ENCODE assay signal across 14 mouse cellular contexts in genomic region chr12:25293470-25294178, GRCm38 (mm10).
DNase-seq lines count a peak whose midpoint lies in the region; ATAC-seq and TF ChIP-seq lines count a peak whose summit lies in the region.
"Had no signal": no experiment of that assay in that cellular context is flagged by ENCODE, and none has a peak within 500 bp of the region (broad histone marks: within the 10 kb centered on the region; RNA-seq: fewer than 3 reads in every experiment).

No protein-coding gene starts in this region.

- DNase-seq in embryo, embryonic 10 days (ENCODE audit: low spot score), result peak; percentile 39
- DNase-seq in embryo, embryonic 10.5 days (ENCODE audit: low spot score), result no peak
- DNase-seq in kidney, postnatal 36 days, result no peak
- peak; percentile 53 for DNase-seq in lung, postnatal 25 days (ENCODE audit: low spot score)
- DNase-seq in cerebellum, adult 2 months, result no peak
- DNase-seq: cerebellum, adult 11-12 months; kidney, postnatal 10 days; layer of hippocampus, adult 9-11 months; liver, embryonic 13.5 days had no signal

- no peak for TF ChIP-seq CTCF in cerebellum, adult 2 months (IDR thresholded peaks at IDR 0.05; ENCODE audit: borderline replicate concordance, insufficient read depth, low read depth, low read length)

- WGBS in kidney, embryonic 15.5 days, result 43% methylated on average over 6 of the region's 6 CpGs
- WGBS in forebrain, embryonic 15.5 days, result 23% methylated on average over 6 of the region's 6 CpGs
- WGBS in cerebellum, adult 2 months, result 54% methylated on average over 6 of the region's 6 CpGs

- H3K27ac ChIP-seq in kidney, embryonic 15.5 days, result peak overlapping the region; percentile 55; the same call in 1 of the 2 replicates
- peak overlapping the region; percentile 40 for H3K27ac ChIP-seq in forebrain, embryonic 15.5 days (replicated peaks)
- no peak overlapping the region for H3K27ac ChIP-seq in cerebellum, adult 2 months (ENCODE audit: insufficient read depth, low read length)
- H3K27ac ChIP-seq: liver, embryonic 13.5 days; stomach, embryonic 15.5 days had no signal

- peaks cover 16% of the 10 kb centered on the region for H3K4me1 ChIP-seq in kidney, embryonic 15.5 days
- H3K4me1 ChIP-seq in forebrain, embryonic 15.5 days, result peaks cover 15% of the 10 kb centered on the region
- no peaks in the 10 kb centered on the region for H3K4me1 ChIP-seq in cerebellum, adult 2 months (ENCODE audit: control insufficient read depth, insufficient read depth, low read length)
- H3K4me1 ChIP-seq: stomach, embryonic 15.5 days had no signal

- H3K9me3 ChIP-seq in kidney, embryonic 15.5 days (replicated peaks), result no peaks in the 10 kb centered on the region
- H3K9me3 ChIP-seq in forebrain, embryonic 15.5 days, result no peaks in the 10 kb centered on the region
- H3K9me3 ChIP-seq: liver, embryonic 13.5 days; stomach, embryonic 15.5 days had no signal

- H3K4me2 ChIP-seq in kidney, embryonic 15.5 days, result no peak overlapping the region
- H3K4me2 ChIP-seq in forebrain, embryonic 15.5 days (replicated peaks), result no peak overlapping the region
- H3K4me2 ChIP-seq: liver, embryonic 13.5 days; stomach, embryonic 15.5 days had no signal

- H3K27me3 ChIP-seq in kidney, embryonic 15.5 days, result no peaks in the 10 kb centered on the region
- no peaks in the 10 kb centered on the region for H3K27me3 ChIP-seq in forebrain, embryonic 15.5 days
- no peaks in the 10 kb centered on the region for H3K27me3 ChIP-seq in cerebellum, adult 2 months (ENCODE audit: control insufficient read depth, insufficient read depth, low read length)
- H3K27me3 ChIP-seq: CH12.LX; liver, embryonic 13.5 days; stomach, embryonic 15.5 days had no signal

- H3K4me3 ChIP-seq in kidney, embryonic 15.5 days (replicated peaks), result no peak overlapping the region
- H3K4me3 ChIP-seq in forebrain, embryonic 15.5 days, result no peak overlapping the region
- H3K4me3 ChIP-seq in cerebellum, adult 2 months (replicated peaks; ENCODE audit: insufficient read depth, low read depth, low read length), result no peak overlapping the region
- H3K4me3 ChIP-seq: liver, embryonic 13.5 days; stomach, embryonic 15.5 days had no signal

- TF ChIP-seq POLR2A in cerebellum, adult 2 months (IDR thresholded peaks at IDR 0.05; ENCODE audit: borderline replicate concordance, insufficient read depth, low read length), result no peak

- H3K9ac ChIP-seq in kidney, embryonic 15.5 days, result no peak overlapping the region
- H3K9ac ChIP-seq in forebrain, embryonic 15.5 days (replicated peaks), result no peak overlapping the region
- H3K9ac ChIP-seq: liver, embryonic 13.5 days; stomach, embryonic 15.5 days had no signal

- H3K36me3 ChIP-seq in kidney, embryonic 15.5 days, result no peaks in the 10 kb centered on the region
- H3K36me3 ChIP-seq in forebrain, embryonic 15.5 days, result no peaks in the 10 kb centered on the region
- H3K36me3 ChIP-seq: liver, embryonic 13.5 days; stomach, embryonic 15.5 days had no signal

- no peak for ATAC-seq in kidney, embryonic 15.5 days (replicated peaks; ENCODE audit: low FRiP score)
- ATAC-seq in forebrain, embryonic 15.5 days (replicated peaks), result peak; percentile 43
- ATAC-seq in granulocyte monocyte progenitor cell, adult 5-6 weeks (replicated peaks; ENCODE audit: poor library complexity, severe bottlenecking), result no peak

Comparison
In these comparisons a context has a peak if more than half of its experiments do, and no peak if none do; other contexts are left out.
1. DNase-seq: peak in embryo, embryonic 10 days (single experiment) and lung, postnatal 25 days (single experiment); none in embryo, embryonic 10.5 days (single experiment), kidney, postnatal 36 days (0 of 2) and cerebellum, adult 2 months (0 of 2).